Mouse (Mus musculus): ENCODE data around the gene Lrrc75a. TPM values are rescaled to one million over a fixed set of nuclear protein-coding genes. Genes with fewer than 3 reads are reported as not detected.
"Not testable (repeated sequence)": the region's sequence is repeated elsewhere in the genome, so short reads cannot be mapped to it uniquely, and the experiment has no call there.

The Lrrc75a gene
- polyA plus RNA-seq, 1 experiment from 2014 or later: 15.5 TPM

DNA sequence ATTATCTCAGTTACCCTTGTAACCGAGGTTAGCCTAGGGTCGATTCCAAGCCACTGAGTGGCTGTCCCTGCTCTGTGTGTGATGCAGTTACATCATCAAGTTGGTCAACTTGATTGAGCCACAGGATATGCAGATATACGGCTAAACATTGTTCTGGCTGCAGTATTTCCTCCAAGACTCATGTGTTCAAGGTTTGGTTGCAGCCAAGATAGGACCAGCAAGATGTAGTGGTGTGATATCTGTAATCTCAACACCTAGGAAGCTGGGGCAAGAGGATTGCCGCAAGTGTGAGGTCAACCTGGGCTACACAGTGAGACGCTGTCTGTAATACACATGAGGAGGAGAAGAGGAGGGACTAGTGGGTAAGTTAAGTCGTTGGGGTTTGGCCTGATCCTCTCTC, 15.9 kb upstream of the Lrrc75a start:
- WGBS: 89% methylated on average over 6 of the region's 6 CpGs
- no peak overlapping the region for H3K4me2 ChIP-seq (replicated peaks)

DNA sequence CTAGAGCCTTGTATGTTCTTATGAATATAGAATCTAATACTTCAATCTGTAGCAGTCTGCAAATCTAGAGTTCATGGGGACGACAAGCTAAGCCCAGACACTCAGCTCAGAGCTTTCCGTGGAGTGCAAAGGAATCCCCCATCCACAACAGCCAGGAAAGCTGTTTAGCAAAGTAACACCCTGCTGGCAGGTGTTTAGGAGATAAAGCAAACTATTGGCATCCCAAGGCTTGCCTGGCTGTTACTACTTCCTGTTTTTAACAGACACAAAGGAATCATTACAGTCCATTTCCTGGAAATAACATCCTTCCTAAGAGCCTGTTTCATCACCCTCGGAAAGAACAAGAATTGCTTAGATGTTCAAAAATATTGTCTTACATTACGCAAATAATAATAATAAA, 12.6 kb upstream of the Lrrc75a start:
- Histone ChIP-seq H3K36me3 (peaks cover 46% of the 10 kb centered on the region), H3K9ac (no peak overlapping the region), H3K4me3 (no peak overlapping the region), H3K9me3 (no peaks in the 10 kb centered on the region), H3K27ac (no peak overlapping the region), H3K27me3 (no peaks in the 10 kb centered on the region), H3K4me1 (no peaks in the 10 kb centered on the region), H3K4me2 (replicated peaks) (no peak overlapping the region)
- no peak for ATAC-seq (ENCODE audit: low FRiP score, low read depth)
- 55% methylated on average over 4 of the region's 4 CpGs for WGBS

More for the DNA sequence above, 15.9 kb upstream of the Lrrc75a start:
- no peak overlapping the region for H3K27ac ChIP-seq
- H3K9me3 ChIP-seq: no peaks in the 10 kb centered on the region
- H3K4me1 ChIP-seq: no peaks in the 10 kb centered on the region
- ATAC-seq (ENCODE audit: low FRiP score, low read depth): no peak
- H3K9ac ChIP-seq: no peak overlapping the region
- no peak overlapping the region for H3K4me3 ChIP-seq
- no peaks in the 10 kb centered on the region for H3K27me3 ChIP-seq
- H3K36me3 ChIP-seq: peaks cover 47% of the 10 kb centered on the region

DNA sequence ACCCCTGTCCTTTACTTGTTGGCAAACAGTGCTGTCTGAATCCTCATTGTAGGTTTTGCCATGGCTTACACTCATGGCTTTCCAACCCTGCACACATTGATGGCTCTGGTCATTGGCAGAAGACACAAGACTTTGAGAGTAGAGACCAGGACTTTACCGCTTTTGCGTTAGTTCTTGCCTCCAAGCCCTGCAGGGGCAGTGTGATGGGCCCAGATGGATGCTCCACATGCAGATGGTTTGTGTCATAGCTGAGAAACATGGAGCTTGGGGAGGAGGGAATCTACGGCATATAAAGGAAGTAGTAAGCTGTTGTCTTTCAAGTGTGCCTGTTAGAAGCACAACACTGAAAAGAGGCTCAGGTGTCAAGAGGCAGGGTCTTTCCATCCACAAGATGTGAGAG, 3.8 kb upstream of the Lrrc75a start:
- Histone ChIP-seq H3K27me3 (no peaks in the 10 kb centered on the region), H3K9me3 (no peaks in the 10 kb centered on the region), H3K36me3 (peaks cover 45% of the 10 kb centered on the region), H3K27ac (no peak overlapping the region), H3K4me3 (no peak overlapping the region), H3K4me2 (replicated peaks) (no peak overlapping the region), H3K4me1 (peaks cover 19% of the 10 kb centered on the region), H3K9ac (no peak overlapping the region)
- 89% methylated on average over 3 of the region's 3 CpGs for WGBS
- no peak for ATAC-seq (ENCODE audit: low FRiP score, low read depth)

DNA sequence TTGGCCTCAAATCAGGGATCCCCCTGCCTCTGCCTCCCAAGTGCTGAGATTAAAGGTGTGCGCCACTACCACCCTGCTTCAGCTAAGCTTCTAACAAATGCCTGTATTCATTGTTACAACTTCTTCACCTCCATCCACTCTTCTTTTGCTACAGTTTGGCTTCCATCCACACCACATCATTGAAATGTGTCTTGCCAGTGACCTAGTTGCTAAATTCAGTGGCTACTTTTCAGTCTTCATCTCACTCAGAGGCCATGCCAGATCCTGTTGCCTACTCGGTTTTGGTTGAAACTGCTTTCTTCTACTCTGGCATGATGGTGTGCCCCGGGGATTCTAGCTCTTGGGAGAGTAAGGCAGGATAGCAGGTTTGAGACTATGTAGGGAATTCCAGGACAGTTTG, 3.2 kb upstream of the Lrrc75a start:
- Histone ChIP-seq H3K4me3 (no peak overlapping the region), H3K4me2 (replicated peaks) (no peak overlapping the region), H3K9ac (no peak overlapping the region), H3K9me3 (no peaks in the 10 kb centered on the region), H3K4me1 (peaks cover 24% of the 10 kb centered on the region), H3K27me3 (no peaks in the 10 kb centered on the region), H3K36me3 (peaks cover 39% of the 10 kb centered on the region), H3K27ac (no peak overlapping the region)
- 89% methylated on average over 3 of the region's 3 CpGs for WGBS
- no peak for ATAC-seq (ENCODE audit: low FRiP score, low read depth)

DNA sequence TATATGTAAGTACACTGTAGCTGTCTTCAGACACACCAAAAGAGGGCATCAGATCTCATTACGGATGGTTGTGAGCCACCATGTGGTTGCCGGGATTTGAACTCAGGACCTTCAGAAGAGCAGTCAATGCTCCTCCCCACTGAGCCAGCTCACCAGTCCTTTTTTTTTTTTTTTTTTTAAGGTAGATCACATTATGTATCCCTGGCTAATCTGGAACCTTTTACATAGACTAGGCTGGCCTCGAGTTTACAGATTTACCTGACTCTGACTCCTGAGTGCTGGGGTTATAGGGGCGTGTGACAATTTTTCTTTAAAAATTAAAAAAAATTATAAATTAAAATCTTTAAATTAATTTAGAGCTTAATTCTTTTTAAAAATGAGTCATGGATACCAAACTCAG, 1.5 kb upstream of the Lrrc75a start:
- peaks cover 41% of the 10 kb centered on the region for H3K4me1 ChIP-seq

DNA sequence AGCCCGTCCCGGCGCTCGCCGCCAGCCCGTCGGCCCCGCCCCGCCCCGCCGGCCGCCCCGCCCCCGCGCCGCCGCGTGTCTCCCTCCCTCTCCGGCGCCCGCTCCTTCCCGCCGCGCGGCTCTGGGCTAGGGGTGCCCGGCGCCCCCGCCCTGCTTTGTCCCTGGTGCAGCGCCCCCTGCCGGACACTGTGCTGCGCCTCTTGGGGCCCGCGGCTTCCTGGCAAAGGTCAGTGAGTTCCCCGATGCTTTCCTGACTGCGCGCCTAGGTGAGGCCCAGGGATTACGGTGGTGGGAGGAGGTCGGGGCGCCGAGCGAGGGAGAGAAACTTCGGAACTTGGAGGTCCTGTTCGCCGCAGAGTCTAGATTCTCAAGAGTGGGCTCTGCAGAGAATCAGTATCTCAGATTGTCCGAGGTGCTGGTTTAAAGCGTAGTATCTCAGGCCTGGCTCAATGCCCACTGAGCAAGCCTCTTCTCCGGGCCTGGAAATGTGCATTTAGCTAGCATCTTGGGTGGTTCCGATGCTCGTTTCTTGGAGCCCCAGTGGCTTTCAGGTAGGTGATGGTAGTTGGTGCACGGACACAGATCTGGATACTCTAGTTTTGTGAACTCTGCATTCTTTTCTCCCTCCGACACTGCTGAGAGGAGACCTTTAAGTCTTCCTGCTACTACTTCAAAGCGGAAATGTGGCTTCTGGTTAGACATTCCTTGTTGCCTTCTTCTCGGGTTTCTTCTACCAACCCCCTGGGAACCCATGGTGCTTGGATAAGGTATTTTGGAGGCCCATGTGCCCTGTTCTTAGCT, 468 bp upstream of the Lrrc75a start, which contains the start of gene Mmgt2:
Mmgt2 (plus strand) TSS at position 74 of the 801 bp plus-strand sequence.
- peak within 1 kb of the TSS; percentile 76 for H3K4me3 ChIP-seq
- peak within 1 kb of the TSS; percentile 92 for H3K4me2 ChIP-seq (replicated peaks)
- H3K27ac ChIP-seq: peak within 1 kb of the TSS; percentile 87
- H3K9ac ChIP-seq: peak within 1 kb of the TSS; percentile 85
- peaks cover 21% of the 10 kb centered on the region for H3K36me3 ChIP-seq
- under 1% methylated on average over 45 of the region's 53 CpGs for WGBS
- no peaks in the 10 kb centered on the region for H3K9me3 ChIP-seq
- no peaks in the 10 kb centered on the region for H3K27me3 ChIP-seq
- peaks cover 51% of the 10 kb centered on the region for H3K4me1 ChIP-seq
- peak; percentile 87 for ATAC-seq (ENCODE audit: low FRiP score, low read depth)

More for the DNA sequence above, 1.5 kb upstream of the Lrrc75a start:
- not testable (repeated sequence) for H3K27ac ChIP-seq; H3K9me3 ChIP-seq; H3K9ac ChIP-seq; H3K27me3 ChIP-seq; ATAC-seq (ENCODE audit: low FRiP score, low read depth)
- H3K36me3 ChIP-seq: peaks cover 31% of the 10 kb centered on the region
- H3K4me3 ChIP-seq: peak overlapping the region; percentile 76; the same call in 1 of the 2 replicates
- peak overlapping the region; percentile 92 for H3K4me2 ChIP-seq (replicated peaks)
- WGBS: 79% methylated on average over 4 of the region's 4 CpGs

DNA sequence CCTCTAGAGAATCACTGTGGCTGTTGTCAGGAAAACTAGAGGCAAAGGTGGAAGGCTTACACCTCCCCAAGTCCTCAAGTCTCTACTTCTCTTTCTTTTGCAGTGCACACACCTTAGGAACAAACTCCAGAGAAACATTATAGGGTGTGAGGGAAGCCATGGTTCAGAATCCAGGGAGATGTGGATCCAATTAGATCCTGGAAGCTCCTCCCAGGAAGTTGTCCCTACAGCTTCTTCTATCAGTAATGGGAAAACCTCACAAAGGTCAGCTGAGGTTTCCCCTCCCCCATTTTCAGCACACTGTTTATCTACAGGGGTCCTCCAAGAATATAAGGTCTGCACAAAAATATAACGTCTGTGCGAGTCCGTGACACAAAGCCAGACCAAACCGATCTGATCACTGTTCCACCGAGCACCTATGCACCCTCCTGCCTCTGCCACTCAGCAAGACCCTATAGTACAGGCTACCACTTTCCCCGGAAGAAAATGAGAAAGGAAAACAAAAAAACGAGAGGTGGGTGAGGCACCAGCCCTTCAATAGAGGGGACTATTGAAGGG, 1.3 kb downstream of the Lrrc75a start:
- Histone ChIP-seq H3K4me2 (replicated peaks) (peak overlapping the region; percentile 92), H3K9ac (peak overlapping the region; percentile 85; the same call in 1 of the 2 replicates), H3K4me1 (peaks cover 65% of the 10 kb centered on the region), H3K27ac (peak overlapping the region; percentile 80), H3K4me3 (peak overlapping the region; percentile 76), H3K9me3 (no peaks in the 10 kb centered on the region), H3K27me3 (no peaks in the 10 kb centered on the region), H3K36me3 (peaks cover 11% of the 10 kb centered on the region)
- no peak for ATAC-seq (ENCODE audit: low FRiP score, low read depth)
- 37% methylated on average over 7 of the region's 7 CpGs for WGBS

DNA sequence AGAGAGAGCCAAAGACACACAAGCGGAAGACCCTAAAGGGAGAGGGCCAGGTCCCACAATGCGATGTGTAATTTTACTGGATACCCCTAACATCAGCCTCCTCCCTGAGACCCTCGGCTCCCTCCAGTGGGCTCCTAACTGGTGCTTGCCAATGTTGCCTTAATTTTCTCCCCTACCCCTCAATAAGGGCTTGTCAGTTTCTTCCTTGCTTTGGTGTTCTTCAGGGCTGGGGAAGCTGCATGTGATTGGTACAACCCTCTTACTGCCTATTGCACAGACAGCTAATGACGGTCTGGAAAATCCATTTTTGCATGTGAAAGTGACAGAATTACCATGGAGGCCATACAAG, 1.9 kb downstream of the Lrrc75a start:
- ATAC-seq (ENCODE audit: low FRiP score, low read depth): no peak
- Histone ChIP-seq H3K27me3 (no peaks in the 10 kb centered on the region), H3K9me3 (no peaks in the 10 kb centered on the region), H3K4me1 (peaks cover 71% of the 10 kb centered on the region), H3K4me2 (replicated peaks) (peak overlapping the region; percentile 92), H3K27ac (peak overlapping the region; percentile 76), H3K36me3 (peaks cover 6% of the 10 kb centered on the region; the same call in 1 of the 2 replicates), H3K4me3 (peak overlapping the region; percentile 76), H3K9ac (peak overlapping the region; percentile 57)
- 27% methylated on average over 4 of the region's 4 CpGs for WGBS

DNA sequence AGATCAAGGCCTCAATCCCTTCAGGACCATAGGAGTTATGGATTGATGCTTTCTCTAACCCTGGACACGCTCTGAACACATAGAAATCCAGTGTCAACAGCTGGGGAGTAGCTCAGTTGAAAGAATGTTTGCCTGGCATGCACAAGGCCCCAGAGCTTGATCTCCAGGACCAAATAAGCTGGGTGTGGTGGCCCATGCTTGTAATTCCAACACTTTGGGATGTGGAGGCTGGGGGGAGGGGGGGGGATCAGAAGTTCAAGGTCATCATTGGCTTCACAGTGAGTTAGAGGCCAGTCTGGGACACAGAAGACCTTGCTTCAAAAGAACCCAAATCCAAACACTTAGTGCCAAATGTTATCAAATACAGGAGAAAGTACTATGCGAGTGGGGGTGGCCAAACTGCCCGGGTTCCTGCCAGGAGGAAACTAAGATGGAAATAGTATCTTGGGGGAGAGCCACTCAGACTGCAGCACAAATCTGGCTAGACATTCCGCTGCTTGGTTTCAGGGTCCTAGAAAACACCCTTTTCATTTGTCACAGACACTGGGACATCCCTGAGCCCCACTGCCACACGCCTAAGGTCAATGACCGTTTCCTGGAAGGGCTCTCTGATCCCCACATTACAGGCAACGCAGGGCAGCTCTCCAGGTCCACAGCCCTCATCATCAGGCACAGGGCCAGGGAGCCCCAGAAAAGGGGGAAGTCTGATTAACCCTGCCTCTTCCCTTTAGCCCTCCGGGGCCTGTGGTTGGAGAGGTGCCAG, 2.4 kb downstream of the Lrrc75a start:
- peak overlapping the region; percentile 92 for H3K4me2 ChIP-seq (replicated peaks)
- no peaks in the 10 kb centered on the region for H3K27me3 ChIP-seq
- no peaks in the 10 kb centered on the region for H3K9me3 ChIP-seq
- peak overlapping the region; percentile 76 for H3K27ac ChIP-seq
- 0 out of 2 replicates have a peak, but pooled peaks cover 4% of the 10 kb centered on the region for H3K36me3 ChIP-seq
- WGBS: 23% methylated on average over 8 of the region's 8 CpGs
- H3K9ac ChIP-seq: peak overlapping the region; percentile 57
- no peak for ATAC-seq (ENCODE audit: low FRiP score, low read depth)
- H3K4me3 ChIP-seq: peak overlapping the region; percentile 76
- H3K4me1 ChIP-seq: peaks cover 74% of the 10 kb centered on the region

DNA sequence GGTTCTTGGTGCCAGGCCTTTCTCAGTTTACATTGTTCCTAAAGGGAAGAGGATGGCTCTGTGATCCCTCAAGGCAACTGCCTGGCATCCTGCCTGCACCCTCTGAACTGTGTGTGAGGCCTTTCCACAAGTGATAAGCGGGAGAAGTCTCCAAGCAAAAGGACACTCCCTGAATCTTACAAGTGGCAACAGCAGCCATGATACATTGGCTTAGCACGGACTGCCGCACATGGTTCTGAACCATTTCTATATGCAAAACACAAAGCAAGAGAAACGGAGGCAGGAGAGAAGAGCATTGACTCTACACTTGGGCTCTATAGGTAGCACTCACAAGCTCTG, 3.0 kb downstream of the Lrrc75a start:
- Histone ChIP-seq H3K4me3 (peak overlapping the region; percentile 76; the same call in 1 of the 2 replicates), H3K4me2 (replicated peaks) (peak overlapping the region; percentile 92), H3K4me1 (peaks cover 75% of the 10 kb centered on the region), H3K27ac (peak overlapping the region; percentile 76; the same call in 1 of the 2 replicates), H3K27me3 (no peaks in the 10 kb centered on the region), H3K9ac (0 out of 2 replicates have a peak overlapping the region, but pooled peaks have one; percentile 25), H3K9me3 (no peaks in the 10 kb centered on the region), H3K36me3 (0 out of 2 replicates have a peak, but pooled peaks cover 4% of the 10 kb centered on the region)
- WGBS: 90% methylated on average over 4 of the region's 4 CpGs
- ATAC-seq (ENCODE audit: low FRiP score, low read depth): no peak

DNA sequence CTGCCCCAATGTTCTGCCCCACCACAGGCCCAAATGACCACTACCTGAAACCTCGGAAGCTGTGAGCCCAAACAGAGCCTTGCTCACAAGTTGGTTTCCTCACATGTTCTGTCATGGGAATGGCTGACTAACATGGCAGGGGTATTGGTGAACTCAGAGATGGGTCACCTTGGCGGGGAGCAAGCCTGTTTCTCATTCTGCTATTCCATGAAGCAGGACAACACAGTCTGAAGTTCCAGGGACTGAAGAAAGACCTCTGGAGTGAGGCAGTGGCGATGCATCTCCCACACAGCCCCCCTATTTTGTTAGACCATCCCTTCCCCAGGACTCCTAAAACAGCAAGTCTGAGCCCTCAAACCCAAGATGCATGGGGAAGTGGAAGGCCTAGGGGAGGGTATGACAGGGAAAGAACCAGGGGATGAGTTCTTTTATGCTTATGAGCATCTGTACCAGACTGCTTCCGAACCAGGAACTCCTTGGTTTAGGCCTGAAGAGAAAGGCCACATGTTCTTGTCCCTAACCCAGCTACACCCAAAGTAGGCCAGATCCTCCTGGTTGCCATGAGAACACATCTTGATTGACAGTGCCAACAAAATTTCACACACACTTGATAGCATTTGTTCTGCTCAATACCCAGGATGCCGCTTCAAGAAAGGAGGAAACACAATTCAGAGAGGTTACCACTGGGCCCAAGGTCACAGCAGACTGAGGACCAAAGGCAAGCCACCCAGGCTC, 3.6 kb downstream of the Lrrc75a start:
- ATAC-seq (ENCODE audit: low FRiP score, low read depth): no peak
- Histone ChIP-seq H3K4me1 (peaks cover 80% of the 10 kb centered on the region), H3K27me3 (no peaks in the 10 kb centered on the region), H3K4me2 (replicated peaks) (peak overlapping the region; percentile 92; the same call in 1 of the 2 replicates), H3K27ac (peak overlapping the region; percentile 76; the same call in 1 of the 2 replicates), H3K4me3 (no peak overlapping the region), H3K36me3 (0 out of 2 replicates have a peak, but pooled peaks cover 4% of the 10 kb centered on the region), H3K9ac (no peak overlapping the region), H3K9me3 (no peaks in the 10 kb centered on the region)
- WGBS: 90% methylated on average over 5 of the region's 5 CpGs

All from limb, embryonic 13.5 days (tissue).